Mouse (Mus musculus) ES-E14 (cell line): ENCODE data around the gene Urah. TPM values are rescaled to one million over a fixed set of nuclear protein-coding genes. Genes with fewer than 3 reads are reported as not detected.
A peak's percentile ranks its signal among the peaks of the same experiment; 100 is the strongest.

Experiments used
- DNase-seq: peaks from one replicate; pipeline ENCODE4 v3.0.0-alpha.2; 2013; ENCODE audit warnings: low read depth, low spot score
- H3K27ac ChIP-seq: 2 replicates; pipeline ENCODE4 v1.5.1; 2012; ENCODE audit warnings: low read depth, mild to moderate bottlenecking, low read length, moderate library complexity, mixed read lengths; ENCODE audit not compliant: poor library complexity, insufficient read depth, severe bottlenecking
- H3K36me3 ChIP-seq: 2 replicates; pipeline ENCODE4 v1.6.1; 2012; ENCODE audit warnings: mild to moderate bottlenecking, low read length, moderate library complexity, mixed read lengths; ENCODE audit not compliant: control insufficient read depth, poor library complexity, insufficient read depth, severe bottlenecking
- H3K4me1 ChIP-seq, 2 experiments: fragments of 150-350 bp in 1 of 2; sonication (generic) in 1 of 2; 2 replicates each; pipeline ENCODE4 v1.6.1; 2012; ENCODE audit warnings: low read length in 2 of 2, mild to moderate bottlenecking in 1 of 2, mixed read lengths in 1 of 2; ENCODE audit not compliant: control insufficient read depth in 2 of 2, insufficient read depth in 2 of 2, poor library complexity in 1 of 2
- H3K4me3 ChIP-seq, 2 experiments: fragments of 150-350 bp in 1 of 2; sonication (generic) in 1 of 2; 2 replicates each; pipeline ENCODE4 v1.5.1; 2012; ENCODE audit warnings: low read length in 2 of 2, low read depth in 1 of 2, mild to moderate bottlenecking in 1 of 2, mixed read lengths in 1 of 2; ENCODE audit not compliant: insufficient read depth in 1 of 2, poor library complexity in 1 of 2, severe bottlenecking in 1 of 2
- H3K9ac ChIP-seq: 2 replicates; pipeline ENCODE4 v1.6.1; 2012; ENCODE audit warnings: low read depth, mild to moderate bottlenecking, low read length, mixed read lengths; ENCODE audit not compliant: poor library complexity, insufficient read depth, severe bottlenecking
- H3K9me3 ChIP-seq: fragments of 150-350 bp; sonication (generic); 2 replicates; pipeline ENCODE4 v1.6.1; 2012; ENCODE audit warnings: low read depth, mild to moderate bottlenecking, low read length; ENCODE audit not compliant: control insufficient read depth, insufficient read depth
- CHD2 ChIP-seq: IDR thresholded peaks from 2 replicates; pipeline ENCODE4 v1.6.1; 2014; ENCODE audit warnings: mild to moderate bottlenecking, low read depth, low read length, inconsistent platforms
- HCFC1 ChIP-seq: IDR thresholded peaks from 2 replicates; pipeline ENCODE4 v1.6.1; 2012; ENCODE audit warnings: low read length, inconsistent platforms, borderline replicate concordance; ENCODE audit not compliant: insufficient read depth
- MAFK ChIP-seq: IDR thresholded peaks from 2 replicates; pipeline ENCODE4 v1.6.1; 2014; ENCODE audit warnings: mild to moderate bottlenecking, low read depth, low read length, inconsistent platforms; ENCODE audit not compliant: insufficient read depth
- ZC3H11A ChIP-seq: IDR thresholded peaks from 2 replicates; pipeline ENCODE4 v1.6.1; 2012; ENCODE audit warnings: low read depth, mild to moderate bottlenecking, inconsistent platforms, low read length, borderline replicate concordance
- ZNF384 ChIP-seq: IDR thresholded peaks from 2 replicates; pipeline ENCODE4 v1.6.1; 2012; ENCODE audit warnings: low read depth, low read length, inconsistent platforms
- in situ Hi-C, 2 experiments: fragments of 600-800 bp; cut with MboI; formaldehyde crosslinking; loops; one replicate each; pipeline ENCODE4 v1.15.1; 2025; ENCODE audit warnings: low sequenced_read_pairs in 2 of 2, inconsistent platforms in 1 of 2; ENCODE audit not compliant: unreplicated experiment in 2 of 2
- total RNA-seq: library from RNA; depleted of rRNA; stranded (reverse); fragments of 300-350 nt; gene quantifications from 2 replicates; pipeline ENCODE4 v1.2.3, GENCODE M21; 2012

The Urah gene
- total RNA-seq, 1 experiment, result 19.5 TPM

GRCm38 (mm10) chr7:140853386-140853785 lies 18.6 kb downstream of the Urah start:
- Histone ChIP-seq H3K9me3 (no peaks in the 10 kb centered on the region), H3K9ac (no peak overlapping the region), H3K36me3 (peaks cover 16% of the 10 kb centered on the region), H3K27ac (no peak overlapping the region), H3K4me3 (no peak overlapping the region), H3K4me1 (peaks cover 7 to 20% of the 10 kb centered on the region in 2 experiments; a peak in 2 of 4 replicates)
- in situ Hi-C loops, result no loop called here
- DNase-seq, result no peak
- TF ChIP-seq ZNF384 (no peak), HCFC1 (no peak), MAFK (no peak), ZC3H11A (no peak), CHD2 (no peak)

- H3K9me3 ChIP-seq, result no peaks in the 10 kb centered on the region
- TF ChIP-seq ZNF384 (no peak), CHD2 (no peak), HCFC1 (no peak), ZC3H11A (no peak), MAFK (no peak)
- in situ Hi-C loops, result no loop called here
Measured at GRCm38 (mm10) chr7:140854483-140854882, 19.7 kb downstream of the Urah start.

GRCm38 (mm10) chr7:140855181-140855580 lies 20.4 kb downstream of the Urah start:
- TF ChIP-seq ZNF384, result no peak
- TF ChIP-seq ZC3H11A, result no peak
- no peak for TF ChIP-seq HCFC1
- TF ChIP-seq MAFK, result no peak
- no peak for TF ChIP-seq CHD2
- Histone ChIP-seq H3K4me1 (peaks cover 8 to 30% of the 10 kb centered on the region in 2 experiments; a peak in 2 of 4 replicates), H3K36me3 (peaks cover 32% of the 10 kb centered on the region), H3K9me3 (no peaks in the 10 kb centered on the region), H3K9ac (peak overlapping the region; percentile 91), H3K27ac (no peak overlapping the region), H3K4me3 (peak overlapping the region; percentile 80 to 83)
- DNase-seq, result no peak
- in situ Hi-C loops, result no loop called here

More at GRCm38 (mm10) chr7:140854483-140854882, 19.7 kb downstream of the Urah start:
- Histone ChIP-seq H3K9ac (peak overlapping the region; percentile 91; the same call in 1 of the 2 replicates), H3K4me1 (peaks cover 8 to 28% of the 10 kb centered on the region in 2 experiments; a peak in 2 of 4 replicates), H3K4me3 (peak overlapping the region; percentile 80 to 83; a peak in 2 of 4 replicates), H3K27ac (no peak overlapping the region), H3K36me3 (peaks cover 26% of the 10 kb centered on the region)
- no peak for DNase-seq

- Histone ChIP-seq H3K9me3 (no peaks in the 10 kb centered on the region), H3K36me3 (peaks cover 41% of the 10 kb centered on the region), H3K4me3 (peak within 1 kb of the TSS; percentile 80 to 83), H3K4me1 (peaks cover 8 to 30% of the 10 kb centered on the region in 2 experiments; a peak in 2 of 4 replicates), H3K27ac (peak within 1 kb of the TSS; percentile 90), H3K9ac (peak within 1 kb of the TSS; percentile 91)
- peak; percentile 88 for DNase-seq
- TF ChIP-seq ZC3H11A (no peak), HCFC1 (0 out of 2 replicates have a peak, but pooled peaks have one; percentile 53)
- in situ Hi-C loops, result no loop called here
Measured at GRCm38 (mm10) chr7:140855860-140856784, 21.3 kb downstream of the Urah start, which contains the start of gene Gm45785. Gm45785 (minus strand) TSS chr7:140856331.
